Mouse (Mus musculus): ENCODE measurements around the gene Gipc3. TPM values are rescaled to one million over a fixed set of nuclear protein-coding genes. Genes with fewer than 3 reads are reported as not detected.

Gipc3 gene
- polyA plus RNA-seq, 1 experiment from 2014 or later, result 0.08 TPM

DNA sequence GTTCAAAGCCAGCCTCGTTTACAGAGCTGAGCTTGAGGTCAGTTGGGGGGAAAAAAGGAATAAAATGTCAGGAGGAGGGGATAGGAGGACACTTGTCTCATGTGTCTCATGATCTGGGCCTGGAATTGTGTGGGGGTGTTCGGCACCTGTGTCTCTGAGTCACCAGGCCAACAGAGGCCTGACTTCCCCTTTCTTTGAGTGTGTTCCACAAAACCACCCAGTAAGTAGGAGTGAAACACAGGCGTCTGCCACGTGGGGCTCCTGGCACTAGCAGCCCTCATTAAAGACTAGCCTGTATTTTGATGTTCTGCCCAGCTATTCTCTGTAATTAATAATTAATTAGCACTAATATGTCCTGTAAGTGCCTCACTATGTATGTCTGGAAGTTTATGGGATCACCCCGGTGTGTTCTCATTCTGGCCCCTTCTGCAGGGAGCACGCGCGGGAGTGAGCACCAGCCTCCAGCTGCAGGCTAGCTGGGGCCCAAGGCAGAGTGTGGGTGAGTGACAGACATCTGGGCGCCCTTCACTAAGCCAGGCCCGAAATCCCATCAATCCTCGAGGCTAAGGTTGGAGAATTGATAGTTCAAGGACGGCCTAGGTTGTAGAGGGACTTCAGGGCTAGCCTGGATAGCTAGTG lies 13.4 kb upstream of the Gipc3 start:
- TF ChIP-seq CTCF (IDR thresholded peaks at IDR 0.05; ENCODE audit: low read depth), result no peak
- 50% methylated on average over 12 of the region's 12 CpGs for WGBS
- Histone ChIP-seq H3K4me3 (ENCODE audit: low read depth, low read length) (peak overlapping the region; percentile 78), H3K4me1 (ENCODE audit: insufficient read depth) (peaks cover 18% of the 10 kb centered on the region; the same call in 1 of the 2 replicates), H3K27me3 (ENCODE audit: insufficient read depth, low read length) (no peaks in the 10 kb centered on the region), H3K9me3 (ENCODE audit: low read depth, low read length) (no peaks in the 10 kb centered on the region), H3K27ac (ENCODE audit: low read depth) (no peak overlapping the region), H3K4me2 (peak overlapping the region; percentile 100), H3K36me3 (ENCODE audit: insufficient read depth) (peaks cover 10% of the 10 kb centered on the region; the same call in 1 of the 2 replicates), H3K9ac (0 out of 2 replicates have a peak overlapping the region, but pooled peaks have one; percentile 81)
- ATAC-seq (ENCODE audit: insufficient read depth) (no peak), DNase-seq (no peak)

DNA sequence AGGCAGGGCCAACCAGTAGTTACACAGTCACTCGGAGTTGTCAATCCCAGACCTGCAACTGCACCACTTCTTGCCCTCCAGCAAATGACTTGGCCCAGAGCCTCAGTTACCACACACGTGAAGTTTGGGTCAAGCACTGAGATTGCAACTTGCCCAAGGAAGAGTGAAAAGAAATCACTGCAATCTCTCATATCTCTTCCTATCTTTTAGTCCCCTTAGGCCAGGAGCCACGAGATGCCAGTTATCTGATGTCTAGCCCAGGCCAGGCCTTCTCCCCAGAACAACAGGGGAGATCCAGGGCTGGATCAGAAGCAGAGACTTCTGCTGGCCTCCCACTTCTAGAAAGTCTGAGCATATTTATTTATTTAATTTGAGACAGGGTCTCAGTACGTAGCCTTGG lies 12.5 kb upstream of the Gipc3 start:
- no peaks in the 10 kb centered on the region for H3K9me3 ChIP-seq (ENCODE audit: low read depth, low read length)
- no peak for TF ChIP-seq CTCF (IDR thresholded peaks at IDR 0.05; ENCODE audit: low read depth)
- H3K36me3 ChIP-seq (ENCODE audit: insufficient read depth), result peaks cover 6% of the 10 kb centered on the region; the same call in 1 of the 2 replicates
- ATAC-seq (ENCODE audit: insufficient read depth) (no peak), DNase-seq (no peak)
- no peak overlapping the region for H3K27ac ChIP-seq (ENCODE audit: low read depth)
- no peaks in the 10 kb centered on the region for H3K27me3 ChIP-seq (ENCODE audit: insufficient read depth, low read length)
- peaks cover 15% of the 10 kb centered on the region; the same call in 1 of the 2 replicates for H3K4me1 ChIP-seq (ENCODE audit: insufficient read depth)
- 80% methylated on average over 4 of the region's 4 CpGs for WGBS
- H3K4me3 ChIP-seq (ENCODE audit: low read depth, low read length), result no peak overlapping the region
- no peak overlapping the region for H3K9ac ChIP-seq
- no peak overlapping the region for H3K4me2 ChIP-seq

DNA sequence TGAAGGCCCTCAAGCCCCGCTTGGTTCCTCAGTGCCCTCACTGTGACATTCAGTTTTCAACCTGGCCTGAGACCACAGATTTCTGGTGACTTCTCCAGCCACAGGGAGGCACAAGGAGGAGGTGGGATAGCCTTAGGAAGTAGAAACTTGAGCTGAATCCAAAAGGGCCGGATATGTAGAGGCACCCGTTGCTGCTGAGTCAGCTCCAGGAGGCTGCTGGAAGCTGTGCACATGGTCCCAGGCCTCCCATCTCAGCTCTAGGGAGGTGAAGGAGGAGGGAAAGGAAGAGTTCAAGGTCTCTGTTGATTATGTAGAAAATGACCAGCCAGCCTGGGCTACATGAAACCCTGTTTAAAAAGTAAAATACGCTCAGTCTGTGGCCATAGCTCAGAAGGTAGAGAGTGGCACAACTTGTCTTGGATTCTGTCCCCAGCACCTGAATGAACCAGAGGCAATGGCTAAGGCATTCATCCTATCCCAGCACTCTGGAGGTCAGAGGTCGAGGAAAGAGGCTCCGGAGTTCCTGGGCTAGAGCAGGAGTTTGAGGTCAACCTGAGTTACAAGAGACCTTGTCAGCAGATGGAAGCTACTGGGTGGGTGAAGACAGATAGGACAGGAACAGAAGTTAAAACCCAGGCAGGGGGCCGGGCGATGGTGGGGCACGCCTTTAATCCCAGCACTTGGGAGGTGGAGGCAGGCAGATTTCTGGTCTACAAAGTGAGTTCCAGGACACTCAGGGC lies 11.8 kb upstream of the Gipc3 start:
- TF ChIP-seq CTCF (IDR thresholded peaks at IDR 0.05; ENCODE audit: low read depth), result no peak
- ATAC-seq (ENCODE audit: insufficient read depth) (no peak), DNase-seq (no peak)
- Histone ChIP-seq H3K36me3 (ENCODE audit: insufficient read depth) (peaks cover 2% of the 10 kb centered on the region; the same call in 1 of the 2 replicates), H3K27me3 (ENCODE audit: insufficient read depth, low read length) (no peaks in the 10 kb centered on the region), H3K9ac (no peak overlapping the region), H3K4me2 (no peak overlapping the region), H3K4me1 (ENCODE audit: insufficient read depth) (peaks cover 14% of the 10 kb centered on the region; the same call in 1 of the 2 replicates), H3K4me3 (ENCODE audit: low read depth, low read length) (no peak overlapping the region), H3K9me3 (ENCODE audit: low read depth, low read length) (no peaks in the 10 kb centered on the region), H3K27ac (ENCODE audit: low read depth) (no peak overlapping the region)
- WGBS, result 58% methylated on average over 9 of the region's 9 CpGs

DNA sequence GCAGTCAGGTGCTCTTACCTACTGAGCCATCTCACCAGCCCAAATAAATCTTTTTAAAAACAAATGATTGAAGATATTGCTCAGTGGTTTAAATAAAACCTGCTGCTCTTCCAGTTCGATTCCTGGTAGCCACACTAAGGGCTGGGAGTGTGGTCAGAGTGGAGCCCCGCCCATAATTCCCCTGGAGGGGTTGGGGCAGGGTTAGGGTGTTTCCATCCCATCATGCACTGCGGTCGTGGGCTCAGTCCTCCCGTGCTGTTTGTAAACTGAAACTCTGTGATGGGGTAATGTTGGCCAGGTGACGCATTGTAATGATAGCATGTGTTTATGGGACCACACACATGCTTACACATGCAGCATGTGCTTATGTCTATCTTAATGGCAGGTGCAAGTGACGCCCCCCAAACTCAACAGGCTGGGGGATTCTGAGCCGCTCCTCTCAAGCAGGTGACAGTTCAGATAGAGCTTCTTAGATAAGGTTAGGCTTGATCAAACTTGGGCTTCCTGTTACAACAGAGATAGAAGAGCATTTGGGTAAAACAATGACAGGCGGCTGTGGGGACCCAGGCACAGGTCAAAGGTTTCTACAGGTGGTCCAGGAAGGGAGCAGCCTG lies 8.7 kb upstream of the Gipc3 start:
- DNase-seq (no peak), ATAC-seq (ENCODE audit: insufficient read depth) (no peak)
- Histone ChIP-seq H3K9ac (no peak overlapping the region), H3K27ac (ENCODE audit: low read depth) (no peak overlapping the region), H3K4me3 (ENCODE audit: low read depth, low read length) (no peak overlapping the region), H3K4me2 (no peak overlapping the region), H3K27me3 (ENCODE audit: insufficient read depth, low read length) (no peaks in the 10 kb centered on the region), H3K4me1 (ENCODE audit: insufficient read depth) (peaks cover 16% of the 10 kb centered on the region), H3K9me3 (ENCODE audit: low read depth, low read length) (no peaks in the 10 kb centered on the region), H3K36me3 (ENCODE audit: insufficient read depth) (peaks cover 15% of the 10 kb centered on the region; the same call in 1 of the 2 replicates)
- 15% methylated on average over 9 of the region's 9 CpGs for WGBS
- no peak for TF ChIP-seq CTCF (IDR thresholded peaks at IDR 0.05; ENCODE audit: low read depth)

DNA sequence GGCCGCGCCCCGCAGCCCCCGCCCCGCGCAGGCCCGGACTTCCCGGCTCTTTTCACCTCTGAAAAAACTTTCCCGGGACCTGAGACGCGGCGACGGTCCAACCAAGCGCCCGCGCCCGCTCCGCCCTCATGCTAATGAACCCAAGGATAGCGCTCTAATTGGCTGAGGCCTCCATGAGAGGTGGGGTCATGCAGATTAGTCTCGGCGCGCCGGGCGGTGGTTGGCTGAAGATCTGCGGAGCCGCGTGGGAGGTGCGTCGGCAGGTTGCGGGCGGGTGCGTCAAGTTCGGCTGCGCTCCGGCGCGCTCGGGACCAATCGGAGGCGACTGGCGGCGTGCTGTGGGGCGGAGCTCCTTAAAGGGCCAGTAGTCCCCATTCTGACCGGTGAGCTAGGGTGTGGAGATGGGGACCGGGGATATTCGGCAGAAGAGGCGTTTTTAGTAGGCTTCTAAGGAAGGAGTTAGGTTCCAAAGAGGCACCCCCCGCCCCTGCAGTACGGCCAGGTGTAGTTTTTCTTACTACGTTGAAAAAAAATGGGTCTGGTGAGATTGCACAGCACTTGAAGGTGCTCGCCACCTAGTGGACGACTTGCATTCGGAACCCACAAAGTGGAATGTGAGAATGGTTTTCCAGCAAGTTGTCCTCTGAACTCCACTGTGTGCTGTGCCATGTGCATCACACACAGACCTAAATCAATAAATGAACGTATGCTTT lies 7.4 kb upstream of the Gipc3 start, which contains the start of gene Hmg20b:
TSS of gene Hmg20b (minus strand) at position 130 of the 713 bp plus-strand sequence.
- peak within 1 kb of the TSS; percentile 95 for H3K4me2 ChIP-seq
- peaks cover 21% of the 10 kb centered on the region for H3K36me3 ChIP-seq (ENCODE audit: insufficient read depth)
- H3K27ac ChIP-seq (ENCODE audit: low read depth), result peak within 1 kb of the TSS; percentile 81
- peak within 1 kb of the TSS; percentile 79 for H3K4me3 ChIP-seq (ENCODE audit: low read depth, low read length)
- DNase-seq, result peak; percentile 99
- peak; percentile 94 for ATAC-seq (ENCODE audit: insufficient read depth)
- H3K9ac ChIP-seq, result peak within 1 kb of the TSS; percentile 84
- H3K4me1 ChIP-seq (ENCODE audit: insufficient read depth), result peaks cover 14% of the 10 kb centered on the region
- under 1% methylated on average over 54 of the region's 54 CpGs for WGBS
- H3K27me3 ChIP-seq (ENCODE audit: insufficient read depth, low read length), result no peaks in the 10 kb centered on the region
- peak; percentile 93 for TF ChIP-seq CTCF (IDR thresholded peaks at IDR 0.05; ENCODE audit: low read depth)
- no peaks in the 10 kb centered on the region for H3K9me3 ChIP-seq (ENCODE audit: low read depth, low read length)

DNA sequence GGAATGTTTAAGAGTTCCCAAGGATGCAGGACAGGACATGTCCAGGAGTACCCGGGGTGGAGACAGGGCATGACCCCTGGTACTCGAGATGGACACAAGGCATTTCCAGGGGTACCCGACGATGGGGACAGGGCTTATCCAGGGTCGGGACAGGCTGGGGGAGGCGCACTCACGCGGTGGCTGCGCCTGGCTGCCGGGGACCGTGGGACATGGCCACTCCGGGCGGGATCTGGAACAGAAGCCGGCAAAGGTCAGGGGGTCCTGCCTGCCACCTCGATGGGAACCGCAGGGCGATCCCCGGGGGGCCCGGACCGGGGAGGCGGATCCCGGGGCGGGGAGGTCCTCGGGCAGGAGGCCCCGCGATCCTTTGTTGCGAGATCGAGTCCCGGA lies 6.9 kb upstream of the Gipc3 start:
- 0 out of 2 replicates have a peak, but pooled peaks cover under 1% of the 10 kb centered on the region for H3K27me3 ChIP-seq (ENCODE audit: insufficient read depth, low read length)
- peak overlapping the region; percentile 81 for H3K27ac ChIP-seq (ENCODE audit: low read depth)
- H3K4me1 ChIP-seq (ENCODE audit: insufficient read depth), result peaks cover 14% of the 10 kb centered on the region
- no peak for TF ChIP-seq CTCF (IDR thresholded peaks at IDR 0.05; ENCODE audit: low read depth)
- H3K36me3 ChIP-seq (ENCODE audit: insufficient read depth), result peaks cover 24% of the 10 kb centered on the region
- H3K9me3 ChIP-seq (ENCODE audit: low read depth, low read length), result no peaks in the 10 kb centered on the region
- peak overlapping the region; percentile 84 for H3K9ac ChIP-seq
- under 1% methylated on average over 29 of the region's 29 CpGs for WGBS
- DNase-seq, result no peak
- peak overlapping the region; percentile 95 for H3K4me2 ChIP-seq
- peak; percentile 23 for ATAC-seq (ENCODE audit: insufficient read depth)
- H3K4me3 ChIP-seq (ENCODE audit: low read depth, low read length), result peak overlapping the region; percentile 79
